Mouse (Mus musculus) heart, adult 2 months (tissue): Measurements from ENCODE around the gene Acer3. TPM values are rescaled to one million over a fixed set of nuclear protein-coding genes. Genes with fewer than 3 reads are reported as not detected.
A peak's percentile ranks its signal among the peaks of the same experiment; 100 is the strongest.

Experiments used
- DNase-seq, 2 experiments: peaks; one replicate each; pipeline ENCODE4 v3.0.0; 2021
- H3K27ac ChIP-seq: fragments of 200-600 bp; 2 replicates; pipeline ENCODE4 v1.8.1; 2022
- H3K27me3 ChIP-seq: fragments of 200-500 bp; 2 replicates; pipeline ENCODE4 v1.6.1; 2012; ENCODE audit warnings: mild to moderate bottlenecking, low read length, inconsistent platforms, mixed read lengths; ENCODE audit not compliant: control insufficient read depth, insufficient read depth
- H3K36me3 ChIP-seq: fragments of 200-500 bp; 2 replicates; pipeline ENCODE4 v1.6.1; 2012; ENCODE audit warnings: low read length, inconsistent platforms; ENCODE audit not compliant: control insufficient read depth, insufficient read depth
- H3K4me1 ChIP-seq: fragments of 200-500 bp; 2 replicates; pipeline ENCODE4 v1.6.1; 2011; ENCODE audit warnings: low read length; ENCODE audit not compliant: control insufficient read depth, insufficient read depth
- H3K4me3 ChIP-seq: fragments of 200-600 bp; 2 replicates; pipeline ENCODE4 v1.8.1; 2022
- H3K79me2 ChIP-seq: fragments of 200-500 bp; replicated peaks from 2 replicates; pipeline ENCODE4 v1.6.1; 2012; ENCODE audit warnings: mild to moderate bottlenecking, inconsistent platforms, low read length, moderate library complexity, mixed read lengths; ENCODE audit not compliant: control insufficient read depth, insufficient read depth
- H3K9ac ChIP-seq: fragments of 200-500 bp; 2 replicates; pipeline ENCODE4 v1.6.1; 2012; ENCODE audit warnings: low read depth, mild to moderate bottlenecking, control low read depth, inconsistent platforms, low read length, mixed read lengths
- CTCF ChIP-seq: fragments of 200-600 bp; IDR thresholded peaks from 2 replicates; pipeline ENCODE4 v1.8.1; 2022; ENCODE audit warnings: antibody characterized with exemption, mild to moderate bottlenecking, moderate library complexity
- EP300 ChIP-seq: fragments of 200-500 bp; IDR thresholded peaks from 2 replicates; pipeline ENCODE4 v1.6.1; 2011; ENCODE audit warnings: low read depth, low read length, control low read depth; ENCODE audit not compliant: insufficient read depth
- POLR2A ChIP-seq: fragments of 200-500 bp; IDR thresholded peaks from 2 replicates; pipeline ENCODE4 v1.6.1; 2011; ENCODE audit warnings: mild to moderate bottlenecking, low read depth, low read length, control low read depth; ENCODE audit not compliant: insufficient read depth
- WGBS: fragments of 180-500 bp; shearing (Covaris S2); methylation state at CpG from one replicate; pipeline ENCODE4 v1.1.7; 2018; 5-methylcytosine and 5-hydroxymethylcytosine counted together
- intact Hi-C: fragments of 180-260 bp; cut with DNase I; formaldehyde crosslinking; loops from one replicate; pipeline ENCODE4 v1.15.1; 2025
- polyA plus RNA-seq: library from polyadenylated mRNA; depleted of rRNA; stranded (reverse); fragments of >200 nt; gene quantifications from 2 replicates; pipeline ENCODE4 v1.2.3, GENCODE M21; 2012
- total RNA-seq, 2 experiments: library from RNA; stranded (reverse); gene quantifications; 2 replicates each; pipeline ENCODE4 v1.2.3; 2021

The Acer3 gene
- total and polyA plus RNA-seq, 3 experiments = 5.5 to 13.2 (median 11.0) TPM

DNA sequence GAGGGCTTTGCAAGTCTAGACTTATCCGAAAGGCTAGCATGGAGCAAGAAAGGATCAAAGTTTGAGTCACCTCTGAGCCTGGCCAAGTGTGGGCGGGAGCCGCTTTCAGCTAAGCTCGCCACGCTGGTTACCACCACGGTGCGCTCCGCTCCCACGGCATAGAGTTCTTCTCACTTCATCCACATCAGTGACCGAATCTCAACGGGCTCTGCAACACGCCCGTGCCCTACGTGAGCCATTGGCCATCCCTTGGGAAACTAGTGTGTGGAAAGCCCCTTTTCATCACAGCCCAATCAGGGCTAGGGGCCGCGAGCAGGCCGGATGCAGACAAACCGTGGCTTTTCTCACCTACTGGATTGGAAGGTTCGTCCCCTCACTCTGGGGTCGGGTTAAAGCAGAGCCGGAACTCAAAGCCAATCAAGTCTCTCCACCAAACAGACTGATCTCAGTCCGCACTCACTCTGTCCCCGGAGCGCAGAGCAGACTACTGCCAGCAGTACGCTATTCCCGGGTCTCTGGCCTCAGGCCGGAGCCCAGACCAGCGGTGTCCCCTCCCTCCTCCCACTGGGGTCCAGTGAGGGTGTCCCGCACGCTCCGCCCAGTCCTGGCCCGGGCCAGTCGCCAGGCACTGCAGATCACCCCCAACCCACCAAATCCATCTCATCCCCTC lies 39.1 kb upstream of the Acer3 start:
- Histone ChIP-seq H3K27me3 (no peaks in the 10 kb centered on the region), H3K4me3 (peak overlapping the region; percentile 88), H3K9ac (peak overlapping the region; percentile 63), H3K27ac (peak overlapping the region; percentile 75), H3K36me3 (no peaks in the 10 kb centered on the region), H3K4me1 (peaks cover 6% of the 10 kb centered on the region; the same call in 1 of the 2 replicates), H3K79me2 (no peaks in the 10 kb centered on the region)
- peak; percentile 60 to 68 for DNase-seq
- intact Hi-C loops = loop anchor here (10.0 kb wide), 1 partner anchor 225 kb away; no protein-coding TSS in a partner anchor
- 6% methylated on average over 33 of the region's 33 CpGs for WGBS
- TF ChIP-seq CTCF = no peak
- no peak for TF ChIP-seq POLR2A
- TF ChIP-seq EP300 = no peak

DNA sequence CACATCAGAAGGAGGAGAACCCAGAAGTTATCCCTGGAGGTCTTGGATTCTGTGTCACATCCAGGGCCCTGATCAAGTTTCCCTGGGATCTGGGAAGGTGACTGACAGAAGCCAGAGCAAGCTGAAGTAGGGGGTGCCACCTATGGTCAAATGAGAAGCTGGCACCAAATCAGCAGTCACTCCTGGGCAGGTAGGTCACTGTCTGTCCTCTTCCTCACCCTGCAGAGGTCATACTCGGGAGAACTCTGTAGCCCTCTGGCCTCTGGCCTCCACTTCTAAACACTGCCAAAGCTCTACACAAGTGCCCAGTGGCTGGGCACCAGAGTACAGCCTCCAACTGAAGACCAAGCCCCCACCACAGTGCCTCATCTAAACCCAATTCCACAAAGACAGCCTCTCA lies 37.0 kb upstream of the Acer3 start:
- no peak overlapping the region for H3K27ac ChIP-seq
- no peak overlapping the region for H3K9ac ChIP-seq
- no peak for DNase-seq
- H3K27me3 ChIP-seq = no peaks in the 10 kb centered on the region
- WGBS = 90% methylated on average over 1 of the region's 1 CpGs
- H3K4me1 ChIP-seq = peaks cover 6% of the 10 kb centered on the region; the same call in 1 of the 2 replicates
- H3K36me3 ChIP-seq = no peaks in the 10 kb centered on the region
- H3K79me2 ChIP-seq = no peaks in the 10 kb centered on the region
- no peak overlapping the region for H3K4me3 ChIP-seq
- intact Hi-C loops = loop anchor here (10.0 kb wide), 1 partner anchor 227 kb away; no protein-coding TSS in a partner anchor
- TF ChIP-seq CTCF (no peak), POLR2A (no peak), EP300 (no peak)

DNA sequence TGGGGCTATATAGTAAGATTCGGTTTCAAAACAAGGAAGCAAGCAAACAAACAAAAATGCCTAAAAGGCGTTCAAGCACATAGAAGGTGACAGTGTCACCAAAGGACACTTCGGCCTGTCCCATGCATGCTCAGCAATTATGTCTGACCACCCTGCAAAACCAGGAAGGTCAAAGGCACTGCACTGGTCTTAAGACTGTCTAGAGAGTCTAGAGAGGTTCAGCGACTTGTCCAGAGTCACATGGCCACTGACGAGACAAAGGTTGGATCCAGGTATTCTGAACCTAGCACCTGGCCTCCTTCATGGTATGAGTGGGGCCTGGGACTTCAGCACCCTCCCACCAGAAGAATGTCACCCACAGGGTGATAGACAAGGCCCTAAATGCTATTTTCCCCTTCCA lies 36.3 kb upstream of the Acer3 start:
- Histone ChIP-seq H3K27me3 (no peaks in the 10 kb centered on the region), H3K27ac (no peak overlapping the region), H3K79me2 (no peaks in the 10 kb centered on the region), H3K4me1 (peaks cover 6% of the 10 kb centered on the region; the same call in 1 of the 2 replicates), H3K9ac (no peak overlapping the region), H3K4me3 (no peak overlapping the region), H3K36me3 (no peaks in the 10 kb centered on the region)
- no peak for DNase-seq
- intact Hi-C loops = loop anchor here (10.0 kb wide), 1 partner anchor 227 kb away; no protein-coding TSS in a partner anchor
- TF ChIP-seq EP300 = no peak
- no peak for TF ChIP-seq CTCF
- TF ChIP-seq POLR2A = no peak
- WGBS = 89% methylated on average over 5 of the region's 5 CpGs

DNA sequence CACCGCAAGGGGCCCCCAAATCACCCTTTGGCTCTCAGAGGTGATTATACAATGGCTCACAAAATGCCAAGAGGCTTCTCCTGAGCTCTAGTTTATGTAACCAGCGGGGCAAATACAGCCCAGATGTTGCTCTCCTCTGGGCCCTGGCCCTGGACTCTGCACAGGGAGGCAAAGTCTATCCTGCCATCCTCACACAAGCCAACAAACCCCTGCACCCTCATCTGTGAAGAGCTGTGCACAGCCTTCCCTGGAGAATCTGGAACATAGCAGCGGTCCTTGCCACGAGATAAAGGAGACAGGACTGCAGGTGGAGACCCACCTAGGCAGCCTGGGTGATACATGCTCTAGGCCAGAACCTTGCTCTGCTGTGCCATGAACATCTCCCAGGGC lies 33.9 kb upstream of the Acer3 start:
- Histone ChIP-seq H3K4me3 (no peak overlapping the region), H3K27me3 (no peaks in the 10 kb centered on the region), H3K4me1 (peaks cover 4% of the 10 kb centered on the region; the same call in 1 of the 2 replicates), H3K79me2 (no peaks in the 10 kb centered on the region), H3K27ac (no peak overlapping the region), H3K36me3 (no peaks in the 10 kb centered on the region), H3K9ac (no peak overlapping the region)
- WGBS = 80% methylated on average over 4 of the region's 4 CpGs
- no peak for DNase-seq
- intact Hi-C loops = loop anchor here (10.0 kb wide), 1 partner anchor 230 kb away; no protein-coding TSS in a partner anchor
- no peak for TF ChIP-seq CTCF
- no peak for TF ChIP-seq EP300
- no peak for TF ChIP-seq POLR2A

DNA sequence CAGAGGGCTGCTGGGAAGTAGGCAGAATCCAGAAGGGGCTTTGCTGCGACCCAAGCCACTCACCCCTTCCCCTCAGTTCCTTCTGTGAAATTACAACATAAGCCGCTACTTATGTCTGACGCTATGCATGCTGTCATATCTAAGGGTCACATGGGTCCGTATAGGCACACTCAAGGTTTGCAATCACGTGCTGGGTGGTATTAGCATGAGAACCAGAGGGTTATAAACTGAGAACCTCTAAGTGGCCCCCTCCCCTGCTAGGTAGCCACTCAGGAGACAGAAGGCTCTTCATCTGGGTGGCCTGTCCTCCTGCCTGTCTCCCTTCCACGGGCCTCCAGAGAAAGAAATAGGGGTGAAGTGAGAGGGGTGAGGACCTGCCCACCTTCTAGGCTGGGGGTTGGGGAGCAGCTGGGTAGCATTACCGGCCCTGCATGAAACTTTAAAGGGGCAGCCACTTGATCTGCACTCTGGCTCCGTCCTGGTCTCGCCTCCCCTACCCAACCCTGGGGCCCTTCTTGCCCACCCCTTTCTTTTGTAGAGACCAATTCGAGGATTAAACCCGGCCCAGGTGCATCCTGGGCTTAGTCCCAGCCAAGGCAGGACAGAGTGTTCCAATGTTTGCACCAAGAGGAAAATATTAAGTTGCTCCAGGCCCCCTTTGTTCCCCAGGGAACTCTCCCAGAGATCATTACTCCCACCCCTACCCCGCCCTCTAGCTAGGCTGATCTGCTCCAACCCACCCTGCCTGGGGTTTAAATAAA lies 33.3 kb upstream of the Acer3 start:
- TF ChIP-seq CTCF = no peak
- TF ChIP-seq EP300 = no peak
- no peak for TF ChIP-seq POLR2A

DNA sequence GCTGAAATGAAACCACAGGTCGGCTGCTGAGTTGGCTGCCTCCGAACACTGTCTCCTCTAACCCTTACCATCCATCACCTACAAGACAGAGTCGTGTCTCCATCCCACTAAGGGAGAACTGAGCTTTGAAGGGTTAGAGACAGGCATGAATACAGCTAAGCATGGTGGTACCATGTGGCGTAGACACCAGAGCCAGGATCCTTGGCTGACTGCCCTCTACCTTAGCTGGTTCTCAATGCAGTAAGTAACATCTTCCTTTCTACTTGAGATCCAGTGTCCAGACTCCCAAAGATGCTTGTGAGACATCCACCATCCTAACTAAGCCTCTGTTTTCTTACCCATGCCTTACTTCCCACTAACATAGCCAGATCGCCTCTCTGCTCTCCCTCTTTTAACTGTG lies 32.6 kb upstream of the Acer3 start:
- TF ChIP-seq EP300 (no peak), POLR2A (no peak), CTCF (no peak)
- Histone ChIP-seq H3K27me3 (no peaks in the 10 kb centered on the region), H3K4me1 (no peaks in the 10 kb centered on the region; the same call in 1 of the 2 replicates), H3K27ac (no peak overlapping the region), H3K9ac (no peak overlapping the region), H3K4me3 (no peak overlapping the region), H3K79me2 (no peaks in the 10 kb centered on the region), H3K36me3 (no peaks in the 10 kb centered on the region)
- intact Hi-C loops = loop anchor here (10.0 kb wide), 1 partner anchor 231 kb away; no protein-coding TSS in a partner anchor
- 94% methylated on average over 5 of the region's 5 CpGs for WGBS
- no peak for DNase-seq

More for the DNA sequence above, 33.3 kb upstream of the Acer3 start:
- no peak for DNase-seq
- peaks cover 1% of the 10 kb centered on the region; the same call in 1 of the 2 replicates for H3K4me1 ChIP-seq
- no peaks in the 10 kb centered on the region for H3K27me3 ChIP-seq
- no peak overlapping the region for H3K27ac ChIP-seq
- H3K4me3 ChIP-seq = no peak overlapping the region
- intact Hi-C loops = loop anchor here (10.0 kb wide), 1 partner anchor 230 kb away; no protein-coding TSS in a partner anchor
- H3K36me3 ChIP-seq = no peaks in the 10 kb centered on the region
- no peak overlapping the region for H3K9ac ChIP-seq
- 70% methylated on average over 12 of the region's 12 CpGs for WGBS
- H3K79me2 ChIP-seq = no peaks in the 10 kb centered on the region
